Mouse (Mus musculus) kidney, adult 18-20 months (tissue): ENCODE results near the gene Ltc4s.
A peak's percentile ranks its signal among the peaks of the same experiment; 100 is the strongest.

Experiments
- DNase-seq: peaks from one replicate; pipeline ENCODE4 v3.0.0; 2021

The Ltc4s gene

DNA sequence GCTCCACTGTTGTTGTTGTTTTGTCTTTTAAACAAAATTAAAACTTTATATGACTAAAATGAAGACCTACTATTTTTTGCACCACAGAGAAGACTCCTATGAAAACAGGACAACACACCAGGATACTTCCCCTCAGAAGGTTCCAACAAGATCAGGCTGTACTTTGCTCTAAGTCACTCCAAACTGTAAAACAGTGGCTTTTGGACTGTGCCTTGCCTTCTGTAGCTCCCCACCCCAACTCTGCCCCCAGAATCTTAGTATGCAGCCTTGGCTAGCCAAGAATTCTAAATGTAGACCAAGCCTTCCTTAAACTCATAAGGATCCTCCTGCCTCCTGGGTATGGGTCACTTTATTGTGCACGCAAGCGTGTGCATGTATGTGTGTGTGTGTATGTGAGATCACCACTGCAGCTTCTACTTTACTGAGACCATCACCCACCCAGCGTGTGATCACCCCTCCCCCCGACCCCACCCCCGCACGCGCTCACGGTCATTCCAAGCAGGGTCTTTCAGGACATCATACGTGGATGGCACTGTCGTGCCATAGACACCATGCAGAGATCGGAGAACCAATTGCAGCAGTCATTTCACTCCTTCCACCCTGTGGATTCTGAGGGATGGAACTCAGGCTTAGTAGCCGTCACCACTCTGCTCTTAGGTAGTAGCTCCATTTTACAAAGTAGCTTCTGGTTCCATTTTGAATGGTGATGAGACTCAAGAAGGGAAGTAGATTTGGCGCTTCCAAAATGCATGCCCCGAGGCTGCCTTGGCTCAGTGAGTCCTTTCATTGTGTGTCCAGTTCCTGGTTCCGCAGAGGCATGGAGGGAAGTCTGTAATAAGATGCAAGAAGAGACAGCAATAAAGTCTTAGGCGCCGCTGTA lies 14.4 kb downstream of the Ltc4s start:
- DNase-seq = no peak

DNA sequence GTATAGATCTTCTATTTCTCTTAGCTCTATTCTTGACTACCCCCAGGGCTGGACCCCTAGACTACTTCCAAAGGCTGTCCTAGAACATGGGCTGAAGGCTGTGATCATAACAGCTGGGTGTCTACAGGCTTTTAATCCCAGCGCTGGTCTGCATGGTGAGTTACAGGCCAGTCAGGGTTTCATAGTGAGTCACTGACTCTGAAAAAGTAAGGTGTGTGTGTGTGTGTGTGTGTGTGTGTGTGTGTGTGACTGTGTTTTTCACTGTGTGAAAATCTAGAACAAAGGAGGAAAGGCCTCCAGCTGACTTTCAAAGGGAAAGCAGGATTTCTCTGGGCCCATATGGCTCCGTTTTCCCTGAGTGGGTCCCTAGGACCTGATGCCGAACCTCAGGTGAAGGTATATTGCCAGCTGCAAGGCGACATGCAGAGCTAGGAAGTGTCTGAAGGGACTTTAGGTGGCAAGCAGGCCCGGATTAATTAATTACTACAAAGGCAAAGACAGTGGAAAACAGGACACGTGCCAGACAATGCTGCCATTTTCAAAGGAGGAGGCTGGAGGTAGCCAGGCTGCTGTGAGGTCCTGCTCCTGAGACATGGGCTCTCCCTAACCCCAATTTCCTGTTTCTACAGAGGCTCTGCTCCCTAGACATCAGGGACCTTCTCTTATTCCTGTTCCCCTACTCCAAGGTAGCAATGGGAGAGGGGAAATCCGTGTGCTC lies 15.7 kb downstream of the Ltc4s start:
- DNase-seq = peak; percentile 73

DNA sequence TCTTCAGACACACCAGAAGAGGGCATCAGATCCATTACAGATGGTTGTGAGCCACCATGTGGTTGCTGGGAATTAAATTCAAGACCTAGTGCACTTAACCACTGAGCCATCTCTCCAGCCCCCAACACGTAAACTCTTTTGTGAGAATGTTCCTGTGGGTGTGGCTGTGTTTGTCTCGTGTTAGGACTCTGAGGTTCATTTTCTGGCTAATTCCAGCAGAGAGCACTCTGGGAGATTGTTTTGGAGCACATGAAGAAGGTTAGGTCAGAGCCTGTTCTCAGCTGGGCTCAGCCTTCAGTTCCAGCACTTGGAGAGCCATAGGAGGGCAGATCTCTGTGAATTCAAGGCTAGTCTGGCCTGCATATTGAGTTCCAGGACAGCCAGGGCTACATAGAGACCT lies 18.6 kb downstream of the Ltc4s start:
- no peak for DNase-seq

DNA sequence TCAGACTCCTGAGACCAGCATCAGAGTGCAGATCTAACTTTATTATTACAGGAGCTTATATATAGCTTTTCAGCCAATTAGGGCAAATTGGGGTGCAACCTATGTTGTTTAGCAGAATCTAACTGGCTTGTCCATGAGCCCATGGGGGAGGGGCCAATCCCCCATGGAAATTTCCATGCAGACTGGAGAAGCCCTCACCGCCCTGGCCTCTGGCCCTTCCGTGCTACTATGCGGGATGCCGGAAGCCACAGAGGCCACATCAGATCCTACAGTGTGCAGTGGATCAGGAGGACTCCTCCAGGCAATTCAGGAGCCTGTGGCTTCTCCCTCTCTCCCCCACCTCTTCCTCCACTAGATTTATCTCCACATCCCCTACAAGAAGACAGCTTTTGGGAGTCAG lies 20.6 kb downstream of the Ltc4s start:
- peak; percentile 61 for DNase-seq

DNA sequence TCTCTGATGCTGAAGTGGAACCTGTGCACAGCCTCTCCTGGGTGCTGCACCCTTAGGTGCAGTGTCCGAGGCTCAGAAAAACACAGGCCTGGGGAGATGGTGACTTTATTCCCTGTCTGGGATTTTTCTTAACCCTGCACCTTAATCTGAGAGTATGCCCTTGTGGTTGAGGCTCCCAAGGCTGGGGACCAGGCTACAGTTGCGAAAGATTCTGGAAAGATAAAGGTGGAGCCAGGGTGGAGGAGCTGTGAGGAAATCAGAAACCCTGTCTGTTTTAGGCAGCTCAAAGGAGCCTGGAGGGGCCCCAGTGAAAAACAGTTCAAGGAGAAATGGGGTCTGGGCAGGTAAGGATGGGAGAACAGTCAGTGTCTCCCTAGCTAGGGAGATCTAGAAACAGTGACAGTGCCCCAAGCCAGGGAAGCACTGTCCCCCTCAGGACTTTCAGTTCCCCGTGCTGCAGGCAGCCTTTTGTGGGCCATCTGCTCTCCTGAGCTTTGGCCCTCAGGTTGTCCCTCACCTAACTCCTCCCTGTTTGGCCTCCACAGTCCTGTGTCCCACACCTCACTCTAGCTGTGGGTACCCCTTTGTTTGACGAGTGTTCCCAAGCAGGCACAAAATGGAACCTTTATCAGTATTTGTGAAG lies 21.6 kb downstream of the Ltc4s start:
- no peak for DNase-seq

DNA sequence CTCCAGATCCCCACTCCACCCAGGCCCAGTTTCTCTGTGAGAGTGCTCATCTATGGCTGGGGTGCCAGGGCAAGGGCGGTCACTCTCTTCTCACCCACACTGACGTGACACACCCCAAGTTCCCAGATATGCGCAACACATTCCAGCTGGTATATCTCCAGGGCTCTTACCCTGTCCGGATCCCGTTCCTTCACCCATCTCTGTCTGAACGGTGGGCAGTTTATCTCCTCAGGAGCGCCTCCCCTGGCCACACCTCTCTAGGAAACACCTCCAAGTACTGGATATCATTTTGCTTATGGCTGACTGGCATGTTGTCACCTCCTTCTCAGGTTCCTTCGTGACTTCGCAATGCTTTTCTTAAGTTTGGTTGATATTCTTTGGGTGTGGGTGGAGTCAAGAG lies 22.8 kb downstream of the Ltc4s start:
- DNase-seq = no peak

DNA sequence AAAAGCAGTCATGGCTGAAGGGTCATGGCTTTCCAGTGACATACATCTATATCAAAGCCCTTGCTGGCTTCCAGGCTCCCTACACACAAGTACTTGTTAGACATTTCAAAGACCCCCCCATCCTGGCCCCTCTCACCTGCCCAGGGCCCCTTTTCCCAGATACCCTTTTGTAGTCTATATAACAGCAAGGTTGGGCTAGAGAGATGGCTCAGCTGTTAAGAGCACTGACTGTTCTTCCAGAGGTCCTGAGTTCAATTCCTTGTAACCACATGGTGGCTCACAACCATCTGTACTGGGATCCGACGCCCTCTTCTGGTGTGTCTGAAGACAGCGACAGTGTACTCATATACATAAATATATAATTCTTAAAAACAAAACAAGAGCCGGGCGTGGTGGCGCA lies 23.8 kb downstream of the Ltc4s start:
- DNase-seq = no peak

DNA sequence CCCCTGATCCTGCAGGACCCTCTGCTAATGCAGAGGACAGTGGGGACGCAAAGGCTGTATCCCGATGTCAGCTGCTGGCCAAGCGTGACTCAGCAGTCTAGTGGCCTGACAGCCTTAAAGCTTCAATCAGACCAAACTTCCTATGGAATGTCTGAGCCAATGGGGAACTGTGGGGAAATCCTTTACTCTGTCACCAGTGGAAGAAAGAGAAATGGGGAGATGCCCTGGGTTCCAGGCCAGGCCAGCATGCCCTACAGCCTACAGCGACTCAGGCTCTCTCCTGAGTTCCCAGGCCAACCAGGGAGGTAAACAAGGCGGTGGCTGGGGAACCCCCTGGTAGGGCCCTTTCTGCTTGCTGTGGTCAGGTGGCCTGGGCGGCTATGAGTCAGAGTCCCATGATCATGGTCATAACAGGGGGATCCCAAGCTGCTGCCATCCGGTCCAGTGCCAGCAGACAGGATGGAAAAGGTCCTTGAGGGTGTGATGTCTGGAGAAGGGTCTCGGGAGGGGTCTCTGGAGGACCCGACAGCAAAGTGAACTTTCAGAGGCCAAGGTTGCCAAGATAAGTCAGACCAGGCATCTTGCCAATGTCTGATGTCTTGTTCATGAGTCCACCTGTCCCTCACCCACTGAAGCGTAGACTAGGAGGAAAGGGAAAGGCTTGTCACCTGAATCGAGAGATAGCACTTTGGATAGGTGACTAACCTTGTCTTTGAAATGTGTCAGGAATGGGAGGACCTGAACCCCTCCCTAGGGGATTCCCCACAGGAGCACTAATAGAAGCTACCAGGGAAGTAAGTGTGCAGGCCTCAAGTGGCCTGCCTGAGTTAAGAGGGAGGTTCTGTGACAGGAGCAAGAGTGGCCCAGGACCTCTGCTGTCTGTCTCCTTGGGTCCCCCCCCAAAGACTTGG lies 25.3 kb downstream of the Ltc4s start:
- peak; percentile 94 for DNase-seq

DNA sequence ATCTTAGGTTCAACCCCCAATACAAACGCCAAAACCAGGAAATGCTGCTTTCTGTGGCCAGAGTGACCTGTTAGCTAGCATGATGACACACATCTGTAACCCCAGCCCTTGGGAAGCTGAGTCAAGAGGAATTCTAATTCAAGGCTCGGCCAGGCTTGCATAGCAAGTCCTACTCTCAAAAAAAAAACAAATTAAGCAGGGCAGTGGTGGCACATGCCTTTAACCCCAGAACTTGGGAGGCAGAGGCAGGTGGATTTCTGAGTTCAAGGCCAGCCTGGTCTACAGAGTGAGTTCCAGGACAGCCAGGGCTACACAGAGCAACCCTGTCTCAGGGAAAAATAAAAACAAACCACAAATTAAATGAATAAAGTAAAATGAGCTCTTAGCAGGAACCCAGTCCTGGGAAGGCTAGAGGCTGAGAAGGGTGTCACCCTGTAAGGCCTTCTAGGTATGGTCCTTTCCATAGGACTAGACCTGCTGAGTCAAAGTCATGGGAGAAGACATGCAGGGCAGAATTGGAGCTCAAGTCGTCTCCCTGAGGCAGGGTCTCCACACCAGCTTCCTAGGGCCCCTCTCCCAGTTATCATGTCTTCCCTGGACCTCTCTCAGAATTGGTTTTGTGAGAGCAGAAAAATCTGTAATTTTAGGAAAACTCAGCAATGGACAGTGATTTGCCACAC lies 26.2 kb downstream of the Ltc4s start:
- DNase-seq = no peak

DNA sequence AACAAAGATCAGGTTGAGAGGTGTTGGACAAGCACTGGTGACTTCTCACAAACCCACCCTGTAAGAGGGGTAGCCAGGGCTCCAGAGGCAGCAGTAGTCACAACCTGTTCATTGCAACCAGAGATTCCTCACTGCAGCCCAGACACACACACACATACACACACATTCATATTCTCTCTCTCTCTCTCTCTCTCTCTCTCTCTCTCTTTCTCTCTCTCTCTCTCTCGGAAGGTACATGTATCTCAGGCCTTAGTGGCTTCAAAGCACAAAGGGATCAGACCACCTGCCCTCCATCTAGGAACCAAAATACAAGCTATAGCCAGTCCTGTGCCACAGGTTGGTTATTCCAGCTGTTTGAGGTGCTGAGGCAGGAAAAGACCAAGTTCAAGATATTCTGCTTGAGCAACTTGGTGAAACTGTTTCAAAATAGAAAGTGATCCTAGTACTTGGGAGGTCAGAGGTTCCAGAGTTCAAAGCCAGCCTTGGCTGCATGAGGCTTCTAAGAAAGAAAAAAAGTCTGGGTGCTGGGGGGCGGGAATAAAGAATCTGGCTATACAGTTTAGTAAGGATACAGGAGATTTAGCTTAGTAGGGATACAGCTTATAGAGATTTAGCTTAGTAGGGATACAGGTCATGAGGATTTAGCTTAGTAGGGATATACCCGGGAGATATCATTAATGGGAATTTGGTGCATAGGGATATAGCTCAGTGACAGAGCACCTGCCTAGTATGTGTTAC lies 26.9 kb downstream of the Ltc4s start:
- DNase-seq = no peak

DNA sequence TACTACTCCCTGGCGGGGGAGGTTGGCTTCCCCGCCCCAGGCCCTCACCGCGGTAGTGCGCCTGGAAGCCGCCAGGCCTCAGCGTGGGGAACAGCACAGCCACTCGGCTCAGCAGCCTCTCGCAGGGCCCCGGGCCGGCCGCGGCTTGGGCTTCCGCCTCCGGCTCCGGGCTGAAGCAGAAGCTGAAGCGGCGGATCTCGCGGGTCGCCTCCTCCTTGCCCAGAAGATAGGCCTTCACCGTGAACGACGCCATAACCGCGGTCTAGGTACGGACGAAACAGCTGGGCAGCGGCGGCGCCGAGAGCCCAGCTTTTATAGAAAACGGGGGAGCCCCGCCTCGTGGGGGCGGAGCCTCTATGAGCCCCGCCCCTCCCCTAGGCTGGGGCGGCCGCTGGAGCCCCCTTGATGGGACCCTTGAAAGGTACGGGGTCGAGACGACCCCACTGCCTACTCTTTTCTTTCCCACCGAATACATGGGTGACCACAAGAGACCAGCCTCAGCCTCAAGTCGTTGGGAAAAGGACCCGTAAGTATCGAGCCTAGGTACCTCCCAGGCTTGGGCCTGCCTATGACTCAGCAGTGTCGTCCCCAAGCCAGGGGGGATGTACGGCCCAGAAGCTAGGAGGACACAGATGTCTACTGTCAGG lies 27.8 kb downstream of the Ltc4s start, which contains the start of the genes Sqstm1 and Mgat4b:
Gene Sqstm1 (minus strand): TSS at position 323 of the 647 bp plus-strand sequence.
Gene Mgat4b (plus strand): TSS at position 386 of the 647 bp plus-strand sequence.
- peak; percentile 91 for DNase-seq

DNA sequence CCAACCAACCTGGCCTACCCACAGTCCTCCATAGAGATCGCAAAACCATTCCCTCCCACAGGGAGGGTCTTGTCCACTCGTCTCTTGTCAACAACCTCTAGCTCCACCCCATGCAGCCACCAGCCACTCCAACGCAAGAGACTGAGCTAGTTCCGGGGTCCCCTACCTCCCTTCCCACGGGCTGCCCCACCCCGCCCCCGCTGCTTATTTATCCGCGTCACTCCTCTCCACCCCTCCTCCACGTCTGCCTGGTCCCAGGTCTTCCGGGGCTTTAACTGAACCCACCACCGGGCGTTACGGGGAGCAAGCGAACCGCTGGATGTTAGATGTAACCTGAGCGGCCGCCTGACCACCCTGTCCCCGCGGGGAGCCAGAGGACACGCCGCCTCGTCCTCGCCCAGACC lies 28.3 kb downstream of the Ltc4s start:
- DNase-seq = peak; percentile 84

DNA sequence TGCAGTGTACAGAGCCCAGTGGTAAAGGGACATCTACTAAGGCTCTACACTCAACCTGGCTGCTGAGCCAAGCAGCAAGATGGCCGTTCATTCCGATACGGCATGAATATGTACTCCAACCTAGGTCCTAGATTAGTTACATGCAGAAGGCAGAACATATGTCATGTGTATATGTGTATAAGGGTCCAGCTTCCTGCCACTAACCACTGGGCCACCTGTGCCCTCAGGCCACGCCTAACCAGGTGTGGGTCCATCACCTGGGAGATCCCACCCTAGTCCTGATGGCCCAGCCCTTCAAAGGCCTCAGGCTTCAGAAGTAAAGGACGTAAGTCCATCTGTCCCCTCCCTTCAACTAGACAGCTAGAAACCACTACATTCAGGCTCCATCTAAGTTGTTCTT lies 30.4 kb downstream of the Ltc4s start:
- no peak for DNase-seq

DNA sequence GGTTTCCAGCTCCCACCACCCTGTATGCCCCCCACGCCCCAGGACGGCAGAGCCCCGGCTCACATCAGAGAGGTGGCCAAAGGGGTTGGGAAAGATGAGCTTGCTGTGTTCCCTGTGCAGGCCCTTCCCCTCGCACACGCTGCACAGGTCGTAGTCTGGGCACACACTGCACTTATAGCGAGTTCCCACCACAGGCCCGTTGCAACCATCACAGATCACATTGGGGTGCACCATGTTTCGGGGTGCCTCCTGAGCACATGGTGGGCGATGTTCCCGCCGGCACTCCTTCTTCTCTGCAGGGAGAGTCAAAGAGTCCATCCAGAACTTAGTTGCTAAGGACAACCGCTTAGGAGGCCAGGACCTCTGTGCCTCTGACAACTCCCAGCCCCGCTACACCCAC lies 31.1 kb downstream of the Ltc4s start:
- DNase-seq = no peak

DNA sequence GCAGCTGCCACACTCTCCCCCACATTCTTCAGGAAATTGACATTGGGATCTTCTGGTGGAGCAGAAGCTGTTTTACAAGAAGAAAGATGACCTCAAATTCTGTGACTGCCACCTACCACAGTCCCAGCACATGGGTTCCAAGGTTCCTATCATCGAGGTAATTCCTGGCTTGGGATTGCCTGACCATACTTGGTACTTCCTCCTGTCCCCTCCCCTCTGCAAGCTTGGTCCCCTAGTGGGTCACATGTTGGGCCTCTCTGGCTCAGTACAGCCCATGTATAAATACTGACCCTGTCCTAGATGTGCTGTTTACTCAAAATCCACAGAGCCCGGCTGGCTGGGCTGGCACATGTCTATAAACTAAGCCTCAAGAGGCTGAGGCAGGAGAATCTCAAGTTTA lies 32.4 kb downstream of the Ltc4s start:
- DNase-seq = no peak

DNA sequence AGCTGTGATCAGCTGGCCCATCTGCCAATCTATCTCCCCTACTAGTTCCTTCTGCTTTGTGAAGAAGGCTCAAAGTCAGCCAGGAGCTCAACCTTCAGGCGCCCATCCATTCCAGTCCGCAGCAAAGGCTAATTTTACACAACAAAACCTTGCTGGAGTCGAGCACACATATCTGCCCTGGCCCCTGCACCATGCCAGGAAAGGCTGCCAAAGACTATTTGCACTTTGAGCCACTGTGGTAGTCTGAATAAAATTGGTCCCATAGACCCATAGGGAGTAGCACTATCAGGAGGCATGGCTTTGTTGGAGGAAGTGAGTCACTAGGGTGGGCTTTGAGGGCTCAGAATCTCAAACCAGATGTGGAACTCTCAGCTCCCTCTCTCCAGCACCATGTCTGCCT lies 33.0 kb downstream of the Ltc4s start:
- no peak for DNase-seq

DNA sequence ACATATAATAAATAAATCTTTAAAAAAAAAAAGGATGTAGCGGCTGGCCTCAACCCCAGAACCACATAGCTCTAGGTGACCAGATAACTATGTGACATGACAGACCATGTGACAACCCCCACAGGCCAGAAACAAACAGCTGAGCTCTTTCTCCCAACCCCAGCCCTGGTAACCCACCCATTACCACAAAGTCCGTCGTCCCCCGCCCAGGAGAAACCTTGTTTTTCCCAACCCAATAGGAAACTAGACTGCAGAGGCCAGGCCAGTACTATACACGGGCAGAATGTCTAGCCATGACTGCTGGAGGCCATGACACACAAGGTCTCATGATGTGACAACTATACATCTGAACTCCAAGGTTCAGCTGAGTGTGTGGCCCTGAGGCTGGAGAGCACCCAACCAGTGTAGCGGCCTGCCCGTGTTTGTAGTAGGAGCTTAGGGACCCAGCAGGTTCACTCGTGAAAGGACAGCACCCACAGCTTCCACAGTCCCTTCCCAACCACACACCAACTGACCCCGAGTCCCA lies 35.1 kb downstream of the Ltc4s start:
- DNase-seq = no peak

DNA sequence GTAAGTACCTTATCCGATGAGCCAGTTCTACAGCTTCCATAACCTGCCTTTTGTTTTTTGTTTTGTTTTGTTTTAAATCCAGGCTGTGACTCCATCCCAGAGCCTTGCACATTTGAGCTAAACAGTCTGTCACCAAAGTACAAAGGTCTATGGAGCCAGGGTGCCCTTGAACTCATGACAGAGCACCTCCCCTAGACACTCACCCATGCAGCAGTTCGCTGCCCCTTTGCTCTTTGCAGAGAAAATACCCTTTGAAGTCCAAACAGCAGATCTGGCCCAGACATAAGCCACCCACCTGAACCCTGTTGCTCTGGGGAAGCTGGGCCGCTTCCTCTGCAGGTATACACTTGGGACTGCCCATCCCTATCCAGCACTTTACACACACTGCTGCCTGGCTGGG lies 36.8 kb downstream of the Ltc4s start:
- DNase-seq = no peak

DNA sequence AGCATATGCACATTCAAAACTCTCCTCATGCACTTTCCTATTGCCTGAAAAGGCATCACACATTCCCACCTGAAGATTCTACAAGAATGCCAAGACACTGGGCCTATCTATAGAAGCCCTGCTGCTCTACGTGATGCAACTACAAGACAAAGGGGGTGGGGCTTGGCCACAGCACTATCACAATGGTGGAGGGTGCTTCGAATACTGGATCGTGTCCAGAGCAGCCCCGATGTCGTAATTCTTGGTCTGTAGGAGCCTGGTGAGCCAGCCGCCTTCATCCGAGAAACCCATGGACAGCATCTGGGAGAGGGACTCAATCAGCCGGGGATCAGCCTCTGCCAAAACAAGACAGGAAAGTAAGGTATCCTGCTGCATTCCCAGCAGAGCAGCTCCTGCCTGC lies 37.8 kb downstream of the Ltc4s start:
- DNase-seq = no peak

DNA sequence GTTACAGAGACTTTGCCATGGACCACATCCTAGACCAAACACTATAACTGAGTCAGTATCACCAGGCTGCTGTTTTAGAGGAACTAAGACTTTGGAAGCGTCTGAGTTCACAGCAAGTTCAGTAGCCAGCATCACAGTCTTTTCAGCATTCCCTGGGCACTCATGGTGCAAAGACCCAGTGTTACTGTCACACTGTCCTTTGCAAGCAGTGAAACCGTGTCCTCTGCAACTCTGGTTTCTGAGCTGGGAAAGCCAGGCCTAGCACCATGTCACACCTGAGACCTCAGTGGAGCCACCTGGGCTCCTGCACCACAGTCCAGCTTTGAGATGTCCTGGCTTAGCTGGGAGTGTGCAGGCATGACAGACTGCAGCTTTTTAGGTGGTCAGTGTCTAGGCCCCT lies 39.5 kb downstream of the Ltc4s start:
- DNase-seq = no peak
